Mouse (Mus musculus): Measurements from ENCODE around the gene Zbtb7b.

- no peak for TF ChIP-seq CTCF (conservative IDR thresholded peaks at IDR 0.05; ENCODE audit: insufficient read depth, insufficient read length, low read depth, low read length)
- TF ChIP-seq POLR2A (IDR thresholded peaks at IDR 0.05; ENCODE audit: low read depth, low read length): no peak
Measured at GRCm38 (mm10) chr3:89351271-89351670, 43.3 kb downstream of the Zbtb7b start.
